ENCODE assay signal across 9 mouse cellular contexts in genomic region chr6:85512577-85513530, GRCm38 (mm10). TPM values are rescaled to one million over a fixed set of nuclear protein-coding genes. Genes with fewer than 3 reads are reported as not detected.
DNase-seq lines count a peak whose midpoint lies in the region; ATAC-seq and TF ChIP-seq lines count a peak whose summit lies in the region.
"Had no signal": no experiment of that assay in that cellular context is flagged by ENCODE, and none has a peak within 500 bp of the region (broad histone marks: within the 10 kb centered on the region; RNA-seq: fewer than 3 reads in every experiment).

No protein-coding gene starts in this region.

- WGBS in heart, embryonic 15.5 days, result under 1% methylated on average over 86 of the region's 90 CpGs
- WGBS in embryonic facial prominence, embryonic 10.5 days, result 1% methylated on average over 90 of the region's 90 CpGs
- under 1% methylated on average over 77 of the region's 90 CpGs for WGBS in midbrain, embryonic 15.5 days

- ATAC-seq in heart, embryonic 15.5 days (replicated peaks; ENCODE audit: insufficient number of reproducible peaks, insufficient read depth, low FRiP score, low read depth), result no peak
- peak; percentile 11 for ATAC-seq in inflammation-experienced regulatory T-cells, adult 6 months
- ATAC-seq in midbrain, embryonic 15.5 days (replicated peaks), result peak; percentile 32
- ATAC-seq in megakaryocyte progenitor cell, adult 5-6 weeks (replicated peaks; ENCODE audit: poor library complexity), result no peak

- peak overlapping the region; percentile 86 for H3K4me2 ChIP-seq in heart, embryonic 15.5 days
- peak overlapping the region; percentile 94 for H3K4me2 ChIP-seq in midbrain, embryonic 15.5 days

- in situ Hi-C loops in ES-E14 (cut with MboI; ENCODE audit: low sequenced_read_pairs in 2 of 2, unreplicated experiment in 2 of 2), result no loop called here

- H3K27me3 ChIP-seq in heart, embryonic 15.5 days, result peaks cover 88% of the 10 kb centered on the region
- peaks cover 94% of the 10 kb centered on the region for H3K27me3 ChIP-seq in embryonic facial prominence, embryonic 10.5 days (replicated peaks; ENCODE audit: low read depth, poor library complexity, severe bottlenecking)
- peaks cover 60% of the 10 kb centered on the region for H3K27me3 ChIP-seq in midbrain, embryonic 15.5 days (replicated peaks)

- H3K4me3 ChIP-seq in heart, embryonic 15.5 days, result peak overlapping the region; percentile 50
- peak overlapping the region; percentile 62 to 87 for H3K4me3 ChIP-seq in ES-E14 (ENCODE audit: insufficient read depth in 1 of 2, low read depth in 1 of 2, low read length in 2 of 2, poor library complexity in 1 of 2, severe bottlenecking in 1 of 2)
- H3K4me3 ChIP-seq in embryonic facial prominence, embryonic 10.5 days, result peak overlapping the region; percentile 61
- peak overlapping the region; percentile 48 for H3K4me3 ChIP-seq in midbrain, embryonic 15.5 days

- H3K9ac ChIP-seq in heart, embryonic 15.5 days, result no peak overlapping the region
- H3K9ac ChIP-seq in ES-E14 (ENCODE audit: insufficient read depth, low read depth, low read length, poor library complexity, severe bottlenecking), result 0 out of 2 replicates have a peak overlapping the region, but pooled peaks have one; percentile 25
- H3K9ac ChIP-seq in midbrain, embryonic 15.5 days, result peak overlapping the region; percentile 34; the same call in 1 of the 2 replicates

- intact Hi-C loops in heart, postnatal 36 days (cut with DNase I), result no loop called here

- peaks cover 30% of the 10 kb centered on the region for H3K4me1 ChIP-seq in heart, embryonic 15.5 days (replicated peaks)
- H3K4me1 ChIP-seq in ES-E14 (ENCODE audit: control insufficient read depth in 2 of 2, insufficient read depth in 2 of 2, low read length in 2 of 2, poor library complexity in 1 of 2), result no peaks in the 10 kb centered on the region
- peaks cover 28% of the 10 kb centered on the region for H3K4me1 ChIP-seq in embryonic facial prominence, embryonic 10.5 days
- H3K4me1 ChIP-seq in midbrain, embryonic 15.5 days, result peaks cover 32% of the 10 kb centered on the region

- no peak overlapping the region for H3K27ac ChIP-seq in heart, embryonic 15.5 days
- no peak overlapping the region for H3K27ac ChIP-seq in ES-E14 (ENCODE audit: insufficient read depth, low read depth, low read length, poor library complexity, severe bottlenecking)
- H3K27ac ChIP-seq in embryonic facial prominence, embryonic 10.5 days (replicated peaks), result no peak overlapping the region
- H3K27ac ChIP-seq in midbrain, embryonic 15.5 days, result no peak overlapping the region

- H3K9me3 ChIP-seq in heart, embryonic 15.5 days (replicated peaks), result no peaks in the 10 kb centered on the region
- H3K9me3 ChIP-seq in ES-E14 (ENCODE audit: control insufficient read depth, insufficient read depth, low read depth, low read length), result no peaks in the 10 kb centered on the region
- H3K9me3 ChIP-seq in embryonic facial prominence, embryonic 10.5 days, result no peaks in the 10 kb centered on the region
- no peaks in the 10 kb centered on the region for H3K9me3 ChIP-seq in midbrain, embryonic 15.5 days

- H3K36me3 ChIP-seq in heart, embryonic 15.5 days, result no peaks in the 10 kb centered on the region
- no peaks in the 10 kb centered on the region for H3K36me3 ChIP-seq in ES-E14 (ENCODE audit: control insufficient read depth, insufficient read depth, low read length, poor library complexity, severe bottlenecking)
- no peaks in the 10 kb centered on the region for H3K36me3 ChIP-seq in embryonic facial prominence, embryonic 10.5 days (replicated peaks)
- H3K36me3 ChIP-seq in midbrain, embryonic 15.5 days (replicated peaks), result no peaks in the 10 kb centered on the region

- DNase-seq in heart, postnatal 36 days, result no peak
- no peak for DNase-seq in ES-E14 (ENCODE audit: low read depth, low spot score)
- DNase-seq in embryonic facial prominence, embryonic 10.5 days (ENCODE audit: low spot score), result peak; percentile 50
- no peak for DNase-seq in gastrocnemius, adult 8-10 months (ENCODE audit: low spot score in 2 of 2)

TF ChIP-seq in ES-E14, 5 proteins besides CTCF, POLR2A, EP300 and RAD21:
- TF ChIP-seq ZNF384 (IDR thresholded peaks at IDR 0.05; ENCODE audit: low read depth, low read length) (no peak), MAFK (IDR thresholded peaks at IDR 0.05; ENCODE audit: insufficient read depth, low read depth, low read length) (no peak), CHD2 (IDR thresholded peaks at IDR 0.05; ENCODE audit: low read depth, low read length) (no peak), HCFC1 (IDR thresholded peaks at IDR 0.05; ENCODE audit: borderline replicate concordance, insufficient read depth, low read length) (no peak), ZC3H11A (IDR thresholded peaks at IDR 0.05; ENCODE audit: borderline replicate concordance, low read depth, low read length) (no peak)

RNA-seq across cellular contexts. Expression of gene Egr4, which starts 0.5 kb away (rescaled TPM):
- polyA plus RNA-seq in heart, embryonic 15.5 days (2015; fragmentation: Nextera tagmentation; extraction: Ambion mirVana), result not detected in 2 replicates
- total RNA-seq in heart, postnatal 36 days (2021), result not detected
- total RNA-seq in ES-E14 (2012; rRNA removed), result 0.21 and 0.31 TPM in 2 replicates
- polyA plus RNA-seq in embryonic facial prominence, embryonic 10.5 days (2016; fragmentation: Nextera tagmentation; extraction: Ambion mirVana), result not detected in 2 replicates
- polyA plus RNA-seq in inflammation-experienced regulatory T-cells, adult 6 months (2017; shearing (Covaris generic)), result not detected
- not detected in 2 replicates for polyA plus RNA-seq in midbrain, embryonic 15.5 days (2015; fragmentation: Nextera tagmentation; extraction: Ambion mirVana)
- not detected for total RNA-seq in gastrocnemius, adult 8-10 months (2022)
- not detected in 2 replicates for total RNA-seq in megakaryocyte progenitor cell, adult 5-6 weeks (2015)
- not detected in 2 replicates for total RNA-seq in megakaryocyte progenitor cell, adult 5-6 weeks (2017)

RNA-seq across cellular contexts. Expression of gene Fbxo41, which starts 10.1 kb away (rescaled TPM):
- polyA plus RNA-seq in heart, embryonic 15.5 days (2015; fragmentation: Nextera tagmentation; extraction: Ambion mirVana), result 0.03 and 0.15 TPM in 2 replicates
- total RNA-seq in heart, postnatal 36 days (2021), result not detected
- 0.54 and 0.85 TPM in 2 replicates for total RNA-seq in ES-E14 (2012; rRNA removed)
- 0.30 and 0.46 TPM in 2 replicates for polyA plus RNA-seq in embryonic facial prominence, embryonic 10.5 days (2016; fragmentation: Nextera tagmentation; extraction: Ambion mirVana)
- polyA plus RNA-seq in inflammation-experienced regulatory T-cells, adult 6 months (2017; shearing (Covaris generic)), result under 1 TPM in 2 of 3 experiments, not detected in 1; 0.11 to 0.38 TPM
- 11.4 and 11.5 TPM in 2 replicates for polyA plus RNA-seq in midbrain, embryonic 15.5 days (2015; fragmentation: Nextera tagmentation; extraction: Ambion mirVana)
- total RNA-seq in gastrocnemius, adult 8-10 months (2022), result not detected
- not detected in 2 replicates for total RNA-seq in megakaryocyte progenitor cell, adult 5-6 weeks (2015)
- not detected in 2 replicates for total RNA-seq in megakaryocyte progenitor cell, adult 5-6 weeks (2017)
- total RNA-seq: hematopoietic stem cell, adult 5-6 weeks had no signal

Comparison
In these comparisons a context has a peak if more than half of its experiments do, and no peak if none do; other contexts are left out.
1. ATAC-seq: peak in inflammation-experienced regulatory T-cells, adult 6 months (single experiment) and midbrain, embryonic 15.5 days (single experiment); none in heart, embryonic 15.5 days (single experiment) and megakaryocyte progenitor cell, adult 5-6 weeks (single experiment).
2. Peak in every context shown above with its lines, with median percentiles within 50 percentile points of each other: H3K4me3 ChIP-seq.